Mouse (Mus musculus): ENCODE measurements at regions not wholly inside any gene's neighbourhood (a gene's known extent, or its start where the extent isn't known, plus 50 kb on each side); places are given as distances from the start of the nearest gene placed in this dataset.
"Not testable (repeated sequence)": the region's sequence is repeated elsewhere in the genome, so short reads cannot be mapped to it uniquely, and the experiment has no call there.

GRCm38 (mm10) chr2:15242276-15242675, 187.4 kb upstream of the Nsun6 start:
- TF ChIP-seq CTCF (IDR thresholded peaks at IDR 0.05; ENCODE audit: low read depth, low read length); POLR2A (IDR thresholded peaks at IDR 0.05; ENCODE audit: extremely low read depth, insufficient read depth, low read length): not testable (repeated sequence)

Data from liver, adult 2 months (tissue).